Mouse (Mus musculus) hindbrain, embryonic 10.5 days (tissue): Measurements from ENCODE around the gene Slc25a20. TPM values are rescaled to one million over a fixed set of nuclear protein-coding genes. Genes with fewer than 3 reads are reported as not detected.
"Not testable (repeated sequence)": the region's sequence is repeated elsewhere in the genome, so short reads cannot be mapped to it uniquely, and the experiment has no call there.

Experiments used
- DNase-seq: peaks from one replicate; pipeline ENCODE4 v3.0.0-alpha.2; 2017; ENCODE audit warnings: low spot score
- H3K27ac ChIP-seq: fragments of 300-500 bp; sonication (generic); 2 replicates; pipeline ENCODE4 v1.5.1; 2016; ENCODE audit warnings: mild to moderate bottlenecking, moderate library complexity
- H3K27me3 ChIP-seq: fragments of 300-500 bp; sonication (generic); 2 replicates; pipeline ENCODE4 v1.6.1; 2016; ENCODE audit warnings: mild to moderate bottlenecking; ENCODE audit not compliant: poor library complexity, insufficient read depth, severe bottlenecking
- H3K36me3 ChIP-seq: fragments of 300-500 bp; sonication (generic); 2 replicates; pipeline ENCODE4 v1.6.1; 2016; ENCODE audit warnings: mild to moderate bottlenecking, moderate library complexity
- H3K4me1 ChIP-seq: fragments of 300-500 bp; sonication (generic); replicated peaks from 2 replicates; pipeline ENCODE4 v1.6.1; 2016; ENCODE audit warnings: mild to moderate bottlenecking
- H3K4me3 ChIP-seq: fragments of 300-500 bp; sonication (generic); 2 replicates; pipeline ENCODE4 v1.5.1; 2016; ENCODE audit warnings: mild to moderate bottlenecking, moderate library complexity
- H3K9me3 ChIP-seq: fragments of 300-500 bp; sonication (generic); 2 replicates; pipeline ENCODE4 v1.6.1; 2016; ENCODE audit warnings: mild to moderate bottlenecking, moderate library complexity
- WGBS: fragments of 180-500 bp; shearing (Covaris S2); methylation state at CpG from one replicate; pipeline ENCODE4 v1.1.7; 2016; 5-methylcytosine and 5-hydroxymethylcytosine counted together
- polyA plus RNA-seq: library from polyadenylated mRNA; unstranded; fragments of >200 nt; fragmentation: Nextera tagmentation; extraction: Ambion mirVana; gene quantifications from 2 replicates; pipeline ENCODE4 v1.2.1, GENCODE M21; 2016

Slc25a20 gene
- polyA plus RNA-seq, 1 experiment from 2014 or later, result 30.0 TPM

- no peak for DNase-seq
- WGBS, result 34% methylated on average over 29 of the region's 29 CpGs
- Histone ChIP-seq H3K36me3 (peaks cover 5% of the 10 kb centered on the region), H3K27ac (peak overlapping the region; percentile 91), H3K27me3 (no peaks in the 10 kb centered on the region), H3K4me1 (peaks cover 21% of the 10 kb centered on the region), H3K4me3 (peak overlapping the region; percentile 98), H3K9me3 (no peaks in the 10 kb centered on the region)
Measured at GRCm38 (mm10) chr9:108649561-108650440, 12.1 kb upstream of the Slc25a20 start.

GRCm38 (mm10) chr9:108654566-108655464 lies 7.1 kb upstream of the Slc25a20 start:
- H3K27me3 ChIP-seq, result no peaks in the 10 kb centered on the region
- H3K27ac ChIP-seq, result no peak overlapping the region
- no peak for DNase-seq
- WGBS, result 87% methylated on average over 10 of the region's 10 CpGs
- H3K36me3 ChIP-seq, result no peaks in the 10 kb centered on the region
- H3K9me3 ChIP-seq, result no peaks in the 10 kb centered on the region
- H3K4me1 ChIP-seq, result peaks cover 4% of the 10 kb centered on the region
- no peak overlapping the region for H3K4me3 ChIP-seq

- not testable (repeated sequence) for H3K4me1 ChIP-seq, H3K27me3 ChIP-seq, H3K27ac ChIP-seq, H3K4me3 ChIP-seq, H3K9me3 ChIP-seq, DNase-seq, H3K36me3 ChIP-seq
- WGBS, result 84% methylated on average over 7 of the region's 7 CpGs
Measured at GRCm38 (mm10) chr9:108655865-108656264, 6.0 kb upstream of the Slc25a20 start.

GRCm38 (mm10) chr9:108662660-108663059 lies 772 bp downstream of the Slc25a20 start:
- WGBS, result 48% methylated on average over 6 of the region's 6 CpGs
- peak overlapping the region; percentile 76; the same call in 1 of the 2 replicates for H3K27ac ChIP-seq

GRCm38 (mm10) chr9:108669875-108670274 lies 8.0 kb downstream of the Slc25a20 start:
- Histone ChIP-seq H3K36me3 (peaks cover 45% of the 10 kb centered on the region), H3K27ac (no peak overlapping the region), H3K4me1 (no peaks in the 10 kb centered on the region), H3K4me3 (no peak overlapping the region), H3K9me3 (peaks cover 4% of the 10 kb centered on the region; the same call in 1 of the 2 replicates), H3K27me3 (no peaks in the 10 kb centered on the region)
- 54% methylated on average over 8 of the region's 8 CpGs for WGBS
- DNase-seq, result peak; percentile 29

More at GRCm38 (mm10) chr9:108662660-108663059, 772 bp downstream of the Slc25a20 start:
- no peak for DNase-seq
- H3K4me3 ChIP-seq, result peak overlapping the region; percentile 61
- no peaks in the 10 kb centered on the region for H3K9me3 ChIP-seq
- H3K36me3 ChIP-seq, result no peaks in the 10 kb centered on the region
- peaks cover 12% of the 10 kb centered on the region for H3K4me1 ChIP-seq
- H3K27me3 ChIP-seq, result no peaks in the 10 kb centered on the region

GRCm38 (mm10) chr9:108673151-108673550 lies 11.3 kb downstream of the Slc25a20 start:
- Histone ChIP-seq H3K4me1 (no peaks in the 10 kb centered on the region), H3K27ac (no peak overlapping the region), H3K36me3 (peaks cover 49% of the 10 kb centered on the region), H3K27me3 (no peaks in the 10 kb centered on the region), H3K9me3 (peaks cover 4% of the 10 kb centered on the region; the same call in 1 of the 2 replicates), H3K4me3 (no peak overlapping the region)
- WGBS, result 48% methylated on average over 2 of the region's 2 CpGs
- peak; percentile 22 for DNase-seq

GRCm38 (mm10) chr9:108680026-108680425 lies 18.1 kb downstream of the Slc25a20 start:
- no peaks in the 10 kb centered on the region for H3K27me3 ChIP-seq
- peaks cover 55% of the 10 kb centered on the region for H3K36me3 ChIP-seq
- H3K27ac ChIP-seq, result no peak overlapping the region
- no peak for DNase-seq
- no peaks in the 10 kb centered on the region for H3K9me3 ChIP-seq
- H3K4me1 ChIP-seq, result no peaks in the 10 kb centered on the region
- H3K4me3 ChIP-seq, result no peak overlapping the region
- WGBS, result 94% methylated on average over 15 of the region's 15 CpGs

- peaks cover 31% of the 10 kb centered on the region for H3K36me3 ChIP-seq
- H3K4me3 ChIP-seq, result no peak overlapping the region
- H3K27me3 ChIP-seq, result peaks cover 14% of the 10 kb centered on the region
- no peaks in the 10 kb centered on the region for H3K9me3 ChIP-seq
- peak; percentile 48 for DNase-seq
- 45% methylated on average over 4 of the region's 4 CpGs for WGBS
- H3K4me1 ChIP-seq, result peaks cover 46% of the 10 kb centered on the region
- H3K27ac ChIP-seq, result peak overlapping the region; percentile 66
Measured at GRCm38 (mm10) chr9:108686475-108686887, 24.6 kb downstream of the Slc25a20 start.

GRCm38 (mm10) chr9:108687181-108687580 lies 25.3 kb downstream of the Slc25a20 start:
- DNase-seq, result no peak
- Histone ChIP-seq H3K4me3 (no peak overlapping the region), H3K27me3 (peaks cover 16% of the 10 kb centered on the region), H3K9me3 (no peaks in the 10 kb centered on the region), H3K27ac (no peak overlapping the region), H3K36me3 (peaks cover 26% of the 10 kb centered on the region), H3K4me1 (peaks cover 52% of the 10 kb centered on the region)
- 80% methylated on average over 6 of the region's 6 CpGs for WGBS

- peaks cover 57% of the 10 kb centered on the region for H3K4me1 ChIP-seq
- no peak overlapping the region for H3K4me3 ChIP-seq
- H3K27ac ChIP-seq, result 0 out of 2 replicates have a peak overlapping the region, but pooled peaks have one; percentile 35
- DNase-seq, result no peak
- peaks cover 21% of the 10 kb centered on the region for H3K36me3 ChIP-seq
- 63% methylated on average over 2 of the region's 2 CpGs for WGBS
- H3K9me3 ChIP-seq, result no peaks in the 10 kb centered on the region
- peaks cover 18% of the 10 kb centered on the region for H3K27me3 ChIP-seq
Measured at GRCm38 (mm10) chr9:108687686-108688085, 25.8 kb downstream of the Slc25a20 start.

- no peak overlapping the region for H3K4me3 ChIP-seq
- peak overlapping the region; percentile 35; the same call in 1 of the 2 replicates for H3K27ac ChIP-seq
- peaks cover 64% of the 10 kb centered on the region for H3K4me1 ChIP-seq
- no peak for DNase-seq
- H3K27me3 ChIP-seq, result peaks cover 26% of the 10 kb centered on the region
- 81% methylated on average over 9 of the region's 9 CpGs for WGBS
- no peaks in the 10 kb centered on the region for H3K9me3 ChIP-seq
- peaks cover 14% of the 10 kb centered on the region; the same call in 1 of the 2 replicates for H3K36me3 ChIP-seq
Measured at GRCm38 (mm10) chr9:108688451-108688850, 26.6 kb downstream of the Slc25a20 start.

- 24% methylated on average over 1 of the region's 1 CpGs for WGBS
Measured at GRCm38 (mm10) chr9:108689106-108689505, 27.2 kb downstream of the Slc25a20 start, which contains the start of gene Prkar2a. Prkar2a (plus strand) TSS chr9:108689314.

More at GRCm38 (mm10) chr9:108689106-108689505, 27.2 kb downstream of the Slc25a20 start, which contains the start of gene Prkar2a:
- Histone ChIP-seq H3K4me3 (no peak within 1 kb of the TSS), H3K36me3 (peaks cover 10% of the 10 kb centered on the region; the same call in 1 of the 2 replicates), H3K27ac (peak within 1 kb of the TSS; percentile 64), H3K4me1 (peaks cover 70% of the 10 kb centered on the region), H3K27me3 (peaks cover 32% of the 10 kb centered on the region), H3K9me3 (no peaks in the 10 kb centered on the region)
- DNase-seq, result peak; percentile 69
